Mouse (Mus musculus): Measurements from ENCODE around the gene Nuak2.
A peak's percentile ranks its signal among the peaks of the same experiment; 100 is the strongest.
"Not testable (repeated sequence)": the region's sequence is repeated elsewhere in the genome, so short reads cannot be mapped to it uniquely, and the experiment has no call there.

Gene Nuak2

GRCm38 (mm10) chr1:132315889-132316624 is at the start of gene Nuak2:
Gene Nuak2, plus strand, starts transcription at chr1:132316126.
- peak; percentile 73 for DNase-seq (ENCODE audit: low read depth, low spot score)

GRCm38 (mm10) chr1:132266791-132267557 is 49.0 kb upstream of the Nuak2 start:
- DNase-seq (ENCODE audit: low read depth, low spot score): no peak

- DNase-seq (ENCODE audit: low read depth, low spot score): no peak
These were observed 48.0 kb upstream of the Nuak2 start for GRCm38 (mm10) chr1:132267959-132268358.

- DNase-seq (ENCODE audit: low read depth, low spot score): no peak
These were observed 47.4 kb upstream of the Nuak2 start for GRCm38 (mm10) chr1:132268418-132269060.

- no peak for DNase-seq (ENCODE audit: low read depth, low spot score)
These were observed 44.7 kb upstream of the Nuak2 start for GRCm38 (mm10) chr1:132271237-132271636.

GRCm38 (mm10) chr1:132276694-132277093 is 39.2 kb upstream of the Nuak2 start:
- no peak for DNase-seq (ENCODE audit: low read depth, low spot score)

GRCm38 (mm10) chr1:132277124-132277523 is 38.8 kb upstream of the Nuak2 start:
- no peak for DNase-seq (ENCODE audit: low read depth, low spot score)

GRCm38 (mm10) chr1:132280636-132281035 is 35.3 kb upstream of the Nuak2 start:
- not testable (repeated sequence) for DNase-seq (ENCODE audit: low read depth, low spot score)

- no peak for DNase-seq (ENCODE audit: low read depth, low spot score)
These were observed 34.3 kb upstream of the Nuak2 start for GRCm38 (mm10) chr1:132281523-132282176.

- no peak for DNase-seq (ENCODE audit: low read depth, low spot score)
These were observed 33.8 kb upstream of the Nuak2 start for GRCm38 (mm10) chr1:132282177-132282536.

GRCm38 (mm10) chr1:132283018-132283417 is 32.9 kb upstream of the Nuak2 start:
- no peak for DNase-seq (ENCODE audit: low read depth, low spot score)

GRCm38 (mm10) chr1:132286735-132287134 is 29.2 kb upstream of the Nuak2 start:
- no peak for DNase-seq (ENCODE audit: low read depth, low spot score)

GRCm38 (mm10) chr1:132287445-132287844 is 28.5 kb upstream of the Nuak2 start:
- DNase-seq (ENCODE audit: low read depth, low spot score): no peak

GRCm38 (mm10) chr1:132287991-132288451 is 27.9 kb upstream of the Nuak2 start:
- DNase-seq (ENCODE audit: low read depth, low spot score): no peak

- no peak for DNase-seq (ENCODE audit: low read depth, low spot score)
These were observed 26.0 kb upstream of the Nuak2 start for GRCm38 (mm10) chr1:132289965-132290364.

- DNase-seq (ENCODE audit: low read depth, low spot score): no peak
These were observed 24.8 kb upstream of the Nuak2 start for GRCm38 (mm10) chr1:132290921-132291675.

- DNase-seq (ENCODE audit: low read depth, low spot score): no peak
These were observed 24.2 kb upstream of the Nuak2 start for GRCm38 (mm10) chr1:132291706-132292105.

- DNase-seq (ENCODE audit: low read depth, low spot score): no peak
These were observed 23.4 kb upstream of the Nuak2 start for GRCm38 (mm10) chr1:132292318-132293129.

GRCm38 (mm10) chr1:132295506-132295905 is 20.4 kb upstream of the Nuak2 start:
- DNase-seq (ENCODE audit: low read depth, low spot score): no peak

GRCm38 (mm10) chr1:132296051-132296450 is 19.9 kb upstream of the Nuak2 start:
- DNase-seq (ENCODE audit: low read depth, low spot score): no peak

Measured in embryo, embryonic 11.5 days (tissue).